Mouse (Mus musculus): ENCODE measurements at regions not wholly inside any gene's neighbourhood (a gene's known extent, or its start where the extent isn't known, plus 50 kb on each side); places are given as distances from the start of the nearest gene placed in this dataset.

GRCm38 (mm10) chr17:83088471-83088870 is 126.6 kb upstream of the Pkdcc start:
- 78% methylated on average over 2 of the region's 2 CpGs for WGBS
- TF ChIP-seq POLR2A (IDR thresholded peaks at IDR 0.05; ENCODE audit: insufficient read depth, low read depth, low read length): no peak
- no peak for TF ChIP-seq CTCF (IDR thresholded peaks at IDR 0.05; ENCODE audit: insufficient read depth, low read depth, low read length)
- H3K27ac ChIP-seq (ENCODE audit: insufficient read depth, low read depth, low read length): no peak overlapping the region
- no peak overlapping the region for H3K4me3 ChIP-seq (ENCODE audit: insufficient read depth, low read depth, low read length)
- no peaks in the 10 kb centered on the region for H3K4me1 ChIP-seq (ENCODE audit: control insufficient read depth, insufficient read depth, low read length)

- no peak overlapping the region for H3K27ac ChIP-seq (ENCODE audit: insufficient read depth, low read depth, low read length)
- peaks cover 3% of the 10 kb centered on the region; the same call in 1 of the 2 replicates for H3K4me1 ChIP-seq (ENCODE audit: control insufficient read depth, insufficient read depth, low read length)
- 67% methylated on average over 10 of the region's 10 CpGs for WGBS
Observed at GRCm38 (mm10) chr17:83089856-83090692, 125.0 kb upstream of the Pkdcc start.

GRCm38 (mm10) chr17:83093862-83094261 is 121.2 kb upstream of the Pkdcc start:
- 93% methylated on average over 5 of the region's 5 CpGs for WGBS
- H3K27ac ChIP-seq (ENCODE audit: insufficient read depth, low read depth, low read length): no peak overlapping the region
- H3K4me3 ChIP-seq (ENCODE audit: insufficient read depth, low read depth, low read length): no peak overlapping the region
- H3K4me1 ChIP-seq (ENCODE audit: control insufficient read depth, insufficient read depth, low read length): peaks cover 3% of the 10 kb centered on the region; the same call in 1 of the 2 replicates
- TF ChIP-seq POLR2A (IDR thresholded peaks at IDR 0.05; ENCODE audit: insufficient read depth, low read depth, low read length) (no peak), CTCF (IDR thresholded peaks at IDR 0.05; ENCODE audit: insufficient read depth, low read depth, low read length) (no peak)

More at GRCm38 (mm10) chr17:83089856-83090692, 125.0 kb upstream of the Pkdcc start:
- TF ChIP-seq CTCF (IDR thresholded peaks at IDR 0.05; ENCODE audit: insufficient read depth, low read depth, low read length) (no peak), POLR2A (IDR thresholded peaks at IDR 0.05; ENCODE audit: insufficient read depth, low read depth, low read length) (no peak)
- no peak overlapping the region for H3K4me3 ChIP-seq (ENCODE audit: insufficient read depth, low read depth, low read length)

- no peak for TF ChIP-seq POLR2A (IDR thresholded peaks at IDR 0.05; ENCODE audit: insufficient read depth, low read depth, low read length)
- no peak for TF ChIP-seq CTCF (IDR thresholded peaks at IDR 0.05; ENCODE audit: insufficient read depth, low read depth, low read length)
Observed at GRCm38 (mm10) chr17:83096451-83096850, 118.6 kb upstream of the Pkdcc start.

GRCm38 (mm10) chr17:83097998-83098397 is 117.1 kb upstream of the Pkdcc start:
- Histone ChIP-seq H3K4me3 (ENCODE audit: insufficient read depth, low read depth, low read length) (no peak overlapping the region), H3K27ac (ENCODE audit: insufficient read depth, low read depth, low read length) (no peak overlapping the region), H3K4me1 (ENCODE audit: control insufficient read depth, insufficient read depth, low read length) (peaks cover 3% of the 10 kb centered on the region)
- no peak for TF ChIP-seq CTCF (IDR thresholded peaks at IDR 0.05; ENCODE audit: insufficient read depth, low read depth, low read length)
- TF ChIP-seq POLR2A (IDR thresholded peaks at IDR 0.05; ENCODE audit: insufficient read depth, low read depth, low read length): no peak
- WGBS: 86% methylated on average over 16 of the region's 16 CpGs

More at GRCm38 (mm10) chr17:83096451-83096850, 118.6 kb upstream of the Pkdcc start:
- H3K4me3 ChIP-seq (ENCODE audit: insufficient read depth, low read depth, low read length): no peak overlapping the region
- H3K4me1 ChIP-seq (ENCODE audit: control insufficient read depth, insufficient read depth, low read length): peaks cover 3% of the 10 kb centered on the region
- WGBS: 84% methylated on average over 8 of the region's 8 CpGs
- no peak overlapping the region for H3K27ac ChIP-seq (ENCODE audit: insufficient read depth, low read depth, low read length)

GRCm38 (mm10) chr17:83098679-83099413 is 116.2 kb upstream of the Pkdcc start:
- Histone ChIP-seq H3K27ac (ENCODE audit: insufficient read depth, low read depth, low read length) (no peak overlapping the region), H3K4me3 (ENCODE audit: insufficient read depth, low read depth, low read length) (no peak overlapping the region), H3K4me1 (ENCODE audit: control insufficient read depth, insufficient read depth, low read length) (peaks cover 3% of the 10 kb centered on the region)
- 57% methylated on average over 12 of the region's 12 CpGs for WGBS
- TF ChIP-seq CTCF (IDR thresholded peaks at IDR 0.05; ENCODE audit: insufficient read depth, low read depth, low read length): no peak
- no peak for TF ChIP-seq POLR2A (IDR thresholded peaks at IDR 0.05; ENCODE audit: insufficient read depth, low read depth, low read length)

- 67% methylated on average over 7 of the region's 7 CpGs for WGBS
- no peak for TF ChIP-seq CTCF (IDR thresholded peaks at IDR 0.05; ENCODE audit: insufficient read depth, low read depth, low read length)
- no peak for TF ChIP-seq POLR2A (IDR thresholded peaks at IDR 0.05; ENCODE audit: insufficient read depth, low read depth, low read length)
- no peak overlapping the region for H3K4me3 ChIP-seq (ENCODE audit: insufficient read depth, low read depth, low read length)
- no peaks in the 10 kb centered on the region; the same call in 1 of the 2 replicates for H3K4me1 ChIP-seq (ENCODE audit: control insufficient read depth, insufficient read depth, low read length)
- H3K27ac ChIP-seq (ENCODE audit: insufficient read depth, low read depth, low read length): no peak overlapping the region
Observed at GRCm38 (mm10) chr17:83101035-83101434, 114.1 kb upstream of the Pkdcc start.

GRCm38 (mm10) chr17:83101756-83102155 is 113.3 kb upstream of the Pkdcc start:
- Histone ChIP-seq H3K4me3 (ENCODE audit: insufficient read depth, low read depth, low read length) (no peak overlapping the region), H3K27ac (ENCODE audit: insufficient read depth, low read depth, low read length) (no peak overlapping the region), H3K4me1 (ENCODE audit: control insufficient read depth, insufficient read depth, low read length) (no peaks in the 10 kb centered on the region; the same call in 1 of the 2 replicates)
- 85% methylated on average over 14 of the region's 14 CpGs for WGBS
- TF ChIP-seq CTCF (IDR thresholded peaks at IDR 0.05; ENCODE audit: insufficient read depth, low read depth, low read length) (no peak), POLR2A (IDR thresholded peaks at IDR 0.05; ENCODE audit: insufficient read depth, low read depth, low read length) (no peak)

All from olfactory bulb, adult 2 months (tissue).